Mouse (Mus musculus): ENCODE measurements around the gene Pnpla5.
"Not testable (repeated sequence)": the region's sequence is repeated elsewhere in the genome, so short reads cannot be mapped to it uniquely, and the experiment has no call there.

DNA sequence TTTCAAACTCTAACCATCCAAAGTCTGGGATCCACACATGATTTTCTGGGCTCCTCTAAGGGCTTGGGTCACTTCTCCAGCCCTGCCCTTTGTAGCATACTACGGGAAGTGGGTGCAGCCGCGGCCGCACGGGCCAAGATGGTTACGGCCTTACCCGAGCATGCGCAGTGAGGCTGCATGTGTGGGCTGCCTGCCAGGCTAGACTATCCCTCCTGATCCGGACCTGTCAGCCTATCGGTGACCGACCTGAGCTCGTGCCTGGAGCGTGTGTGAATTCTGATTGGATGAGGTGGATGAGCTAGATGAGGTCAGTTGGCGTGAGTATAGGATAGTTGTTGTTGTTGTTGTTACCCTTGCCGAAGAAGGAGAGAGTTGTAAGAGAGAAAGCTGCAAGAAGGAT, 25.4 kb downstream of the Pnpla5 start:
- TF ChIP-seq CTCF, EP300 (IDR thresholded peaks at IDR 0.05; ENCODE audit: low read depth): not testable (repeated sequence)
